Mouse (Mus musculus) embryonic facial prominence, embryonic 15.5 days (tissue): ENCODE measurements at regions not wholly inside any gene's neighbourhood (a gene's known extent, or its start where the extent isn't known, plus 50 kb on each side); places are given as distances from the start of the nearest gene placed in this dataset.

Source experiments
- ATAC-seq: fragments of 200-750 bp; cut with Nextera tagmentation; 2 replicates; pipeline ENCODE4 v1.8.0; 2017; ENCODE audit warnings: low read depth, moderate TSS enrichment; ENCODE audit not compliant: insufficient number of reproducible peaks, low FRiP score, low TSS enrichment
- H3K27ac ChIP-seq: fragments of 300-500 bp; sonication (generic); replicated peaks from 2 replicates; pipeline ENCODE4 v1.5.1; 2015; ENCODE audit warnings: mild to moderate bottlenecking, inconsistent platforms
- H3K27me3 ChIP-seq: fragments of 300-500 bp; sonication (generic); 2 replicates; pipeline ENCODE4 v1.6.1; 2015; ENCODE audit warnings: inconsistent platforms
- H3K36me3 ChIP-seq: fragments of 300-500 bp; sonication (generic); 2 replicates; pipeline ENCODE4 v1.6.1; 2015; ENCODE audit warnings: mild to moderate bottlenecking, inconsistent platforms
- H3K4me1 ChIP-seq: fragments of 300-500 bp; sonication (generic); 2 replicates; pipeline ENCODE4 v1.6.1; 2015; ENCODE audit warnings: inconsistent platforms
- H3K4me2 ChIP-seq: fragments of 300-500 bp; sonication (generic); replicated peaks from 2 replicates; pipeline ENCODE4 v1.6.1; 2015; ENCODE audit warnings: mild to moderate bottlenecking, inconsistent platforms
- H3K4me3 ChIP-seq: fragments of 300-500 bp; sonication (generic); replicated peaks from 2 replicates; pipeline ENCODE4 v1.5.1; 2015; ENCODE audit warnings: mild to moderate bottlenecking, inconsistent platforms
- H3K9ac ChIP-seq: fragments of 300-500 bp; sonication (generic); 2 replicates; pipeline ENCODE4 v1.6.1; 2015; ENCODE audit warnings: inconsistent platforms
- H3K9me3 ChIP-seq: fragments of 300-500 bp; sonication (generic); replicated peaks from 2 replicates; pipeline ENCODE4 v1.6.1; 2016; ENCODE audit warnings: inconsistent platforms
- WGBS: fragments of 180-500 bp; shearing (Covaris S2); methylation state at CpG from one replicate; pipeline ENCODE4 v1.1.7; 2015; 5-methylcytosine and 5-hydroxymethylcytosine counted together

- ATAC-seq = no peak
- no peak overlapping the region for H3K27ac ChIP-seq
- H3K4me2 ChIP-seq = no peak overlapping the region
- no peaks in the 10 kb centered on the region for H3K4me1 ChIP-seq
- WGBS = 39% methylated on average over 1 of the region's 1 CpGs
- H3K4me3 ChIP-seq = no peak overlapping the region
- H3K9me3 ChIP-seq = no peaks in the 10 kb centered on the region
- no peaks in the 10 kb centered on the region for H3K27me3 ChIP-seq
- no peaks in the 10 kb centered on the region for H3K36me3 ChIP-seq
- H3K9ac ChIP-seq = no peak overlapping the region
These were observed 1909.6 kb upstream of the 5930422O12Rik start for GRCm38 (mm10) chr8:31518903-31519302.

DNA sequence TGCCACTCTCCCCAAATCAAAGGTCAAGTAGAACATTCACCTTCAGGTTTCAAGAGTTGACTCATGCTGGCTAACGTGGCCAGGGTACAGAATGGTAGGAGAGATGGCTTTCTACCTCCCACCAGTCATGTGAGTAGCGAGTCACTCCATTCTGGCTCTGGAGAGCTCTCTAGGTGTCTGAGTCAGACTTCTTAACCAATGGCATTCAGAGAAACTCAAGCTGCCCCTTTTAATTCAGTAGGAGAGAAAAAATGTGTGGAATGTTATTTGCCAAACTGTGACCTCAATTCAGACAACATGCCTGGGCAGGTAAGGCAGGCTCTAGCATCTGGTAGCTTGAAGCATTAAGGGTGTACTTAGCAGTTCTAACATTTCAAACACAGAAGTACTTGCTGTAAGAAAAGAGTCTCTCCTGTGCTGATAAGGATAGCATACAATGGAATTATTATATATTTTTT is 1907.5 kb upstream of the 5930422O12Rik start:
- ATAC-seq = 0 out of 2 replicates have a peak, but pooled peaks have one; percentile 24
- H3K4me1 ChIP-seq = no peaks in the 10 kb centered on the region
- H3K9ac ChIP-seq = no peak overlapping the region
- H3K4me2 ChIP-seq = no peak overlapping the region
- no peaks in the 10 kb centered on the region for H3K27me3 ChIP-seq
- H3K9me3 ChIP-seq = no peaks in the 10 kb centered on the region
- H3K27ac ChIP-seq = no peak overlapping the region
- H3K36me3 ChIP-seq = no peaks in the 10 kb centered on the region
- 39% methylated on average over 2 of the region's 2 CpGs for WGBS
- no peak overlapping the region for H3K4me3 ChIP-seq

GRCm38 (mm10) chr8:31525071-31525470 is 1903.4 kb upstream of the 5930422O12Rik start:
- no peak overlapping the region for H3K9ac ChIP-seq
- H3K27ac ChIP-seq = no peak overlapping the region
- H3K9me3 ChIP-seq = no peaks in the 10 kb centered on the region
- no peak overlapping the region for H3K4me2 ChIP-seq
- ATAC-seq = no peak
- H3K36me3 ChIP-seq = no peaks in the 10 kb centered on the region
- H3K4me1 ChIP-seq = no peaks in the 10 kb centered on the region
- 72% methylated on average over 5 of the region's 5 CpGs for WGBS
- no peaks in the 10 kb centered on the region for H3K27me3 ChIP-seq
- no peak overlapping the region for H3K4me3 ChIP-seq

DNA sequence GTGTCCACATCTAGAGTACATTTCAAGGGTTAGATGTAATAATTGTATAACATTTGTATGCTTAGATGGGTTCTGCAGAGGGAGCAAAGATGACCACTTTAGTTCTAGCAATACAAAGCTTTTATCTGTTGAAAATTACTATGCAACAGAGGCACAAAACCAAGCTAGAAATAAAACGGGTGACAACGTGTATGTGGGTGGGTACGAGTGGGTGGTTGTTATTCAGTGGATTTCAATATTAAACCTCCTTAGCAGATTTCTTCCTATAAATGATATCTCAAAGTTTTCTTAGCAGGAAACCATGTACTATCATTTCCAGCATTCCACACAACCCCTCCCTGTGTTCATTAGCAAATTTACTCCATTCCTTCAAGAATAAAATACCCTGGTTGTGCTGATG is 1889.3 kb upstream of the 5930422O12Rik start:
- ATAC-seq = no peak
- no peak overlapping the region for H3K9ac ChIP-seq
- WGBS = 83% methylated on average over 3 of the region's 3 CpGs

DNA sequence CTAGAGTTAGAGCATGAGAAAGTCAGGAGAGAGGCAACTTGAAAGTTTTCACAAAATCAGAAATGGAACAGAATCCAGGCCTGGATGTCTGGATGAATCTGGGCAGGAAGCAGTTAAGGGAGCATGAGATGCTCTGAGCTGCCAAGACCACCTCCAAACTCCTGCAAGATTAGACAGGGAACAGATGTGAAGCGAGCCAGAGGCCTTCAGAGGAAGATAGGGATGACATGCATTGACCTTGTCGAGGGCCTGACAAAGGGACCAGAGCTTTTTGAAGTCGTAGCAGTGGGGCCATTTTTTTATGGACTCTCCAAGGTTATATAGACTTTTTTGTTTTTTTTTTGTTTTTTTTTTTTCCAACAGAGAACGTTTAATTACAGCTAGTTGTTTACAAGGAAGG is 1886.9 kb upstream of the 5930422O12Rik start:
- ATAC-seq = no peak
- Histone ChIP-seq H3K4me1 (no peaks in the 10 kb centered on the region), H3K27me3 (no peaks in the 10 kb centered on the region), H3K4me2 (no peak overlapping the region), H3K36me3 (no peaks in the 10 kb centered on the region), H3K27ac (no peak overlapping the region), H3K9ac (no peak overlapping the region), H3K9me3 (no peaks in the 10 kb centered on the region), H3K4me3 (no peak overlapping the region)
- WGBS = 20% methylated on average over 4 of the region's 4 CpGs

More for the DNA sequence above, 1889.3 kb upstream of the 5930422O12Rik start:
- H3K9me3 ChIP-seq = no peaks in the 10 kb centered on the region
- H3K4me3 ChIP-seq = no peak overlapping the region
- no peak overlapping the region for H3K4me2 ChIP-seq
- H3K4me1 ChIP-seq = no peaks in the 10 kb centered on the region
- H3K27ac ChIP-seq = no peak overlapping the region
- no peaks in the 10 kb centered on the region for H3K36me3 ChIP-seq
- H3K27me3 ChIP-seq = no peaks in the 10 kb centered on the region

GRCm38 (mm10) chr8:31574136-31574535 is 1854.4 kb upstream of the 5930422O12Rik start:
- ATAC-seq = no peak
- no peaks in the 10 kb centered on the region for H3K4me1 ChIP-seq
- H3K36me3 ChIP-seq = no peaks in the 10 kb centered on the region
- no peaks in the 10 kb centered on the region for H3K27me3 ChIP-seq
- no peak overlapping the region for H3K4me2 ChIP-seq
- H3K4me3 ChIP-seq = no peak overlapping the region
- no peak overlapping the region for H3K27ac ChIP-seq
- no peaks in the 10 kb centered on the region for H3K9me3 ChIP-seq
- no peak overlapping the region for H3K9ac ChIP-seq

- Histone ChIP-seq H3K4me3 (no peak overlapping the region), H3K9ac (no peak overlapping the region), H3K36me3 (no peaks in the 10 kb centered on the region), H3K4me2 (no peak overlapping the region), H3K4me1 (no peaks in the 10 kb centered on the region), H3K27me3 (no peaks in the 10 kb centered on the region), H3K9me3 (no peaks in the 10 kb centered on the region), H3K27ac (no peak overlapping the region)
- WGBS = 84% methylated on average over 2 of the region's 2 CpGs
- ATAC-seq = no peak
These were observed 1852.4 kb upstream of the 5930422O12Rik start for GRCm38 (mm10) chr8:31576129-31576528.

GRCm38 (mm10) chr8:31584661-31585060 is 1843.8 kb upstream of the 5930422O12Rik start:
- no peak for ATAC-seq

DNA sequence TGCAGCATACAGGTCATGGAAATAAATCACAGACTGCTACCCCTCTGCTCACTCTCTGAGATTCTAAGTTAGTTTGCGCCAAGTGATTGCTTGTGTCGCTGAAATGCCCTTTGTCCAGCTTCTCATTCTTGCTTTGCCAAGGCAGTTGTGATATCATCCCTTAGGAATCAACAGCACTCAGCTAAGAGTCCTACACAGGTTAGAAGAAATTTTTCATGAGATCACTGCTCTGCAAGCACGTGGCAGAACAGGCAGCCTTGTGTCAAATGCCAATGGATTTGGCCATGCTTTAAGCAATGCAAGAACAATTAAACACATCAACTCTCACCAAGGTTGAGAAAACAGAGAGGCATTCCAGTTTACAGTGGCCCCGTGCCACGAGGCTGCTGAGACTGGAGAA is 1829.0 kb upstream of the 5930422O12Rik start:
- H3K36me3 ChIP-seq = no peaks in the 10 kb centered on the region
- no peaks in the 10 kb centered on the region for H3K4me1 ChIP-seq
- WGBS = 85% methylated on average over 5 of the region's 5 CpGs
- ATAC-seq = no peak
- H3K9ac ChIP-seq = no peak overlapping the region
- no peaks in the 10 kb centered on the region for H3K9me3 ChIP-seq
- no peak overlapping the region for H3K4me2 ChIP-seq
- no peak overlapping the region for H3K4me3 ChIP-seq
- H3K27ac ChIP-seq = no peak overlapping the region
- H3K27me3 ChIP-seq = no peaks in the 10 kb centered on the region

More at GRCm38 (mm10) chr8:31584661-31585060, 1843.8 kb upstream of the 5930422O12Rik start:
- Histone ChIP-seq H3K9me3 (no peaks in the 10 kb centered on the region), H3K27me3 (no peaks in the 10 kb centered on the region), H3K27ac (no peak overlapping the region), H3K4me1 (no peaks in the 10 kb centered on the region), H3K4me3 (no peak overlapping the region), H3K4me2 (no peak overlapping the region), H3K36me3 (no peaks in the 10 kb centered on the region), H3K9ac (no peak overlapping the region)
- 96% methylated on average over 1 of the region's 1 CpGs for WGBS

- ATAC-seq = no peak
- WGBS = 78% methylated on average over 3 of the region's 3 CpGs
- no peaks in the 10 kb centered on the region for H3K27me3 ChIP-seq
These were observed 1827.5 kb upstream of the 5930422O12Rik start for GRCm38 (mm10) chr8:31600979-31601378.

GRCm38 (mm10) chr8:31616501-31616900 is 1812.0 kb upstream of the 5930422O12Rik start:
- Histone ChIP-seq H3K4me2 (no peak overlapping the region), H3K27ac (no peak overlapping the region), H3K4me1 (no peaks in the 10 kb centered on the region), H3K9ac (no peak overlapping the region), H3K4me3 (no peak overlapping the region), H3K9me3 (no peaks in the 10 kb centered on the region), H3K27me3 (no peaks in the 10 kb centered on the region), H3K36me3 (no peaks in the 10 kb centered on the region)
- ATAC-seq = no peak
- 84% methylated on average over 2 of the region's 2 CpGs for WGBS

More at GRCm38 (mm10) chr8:31600979-31601378, 1827.5 kb upstream of the 5930422O12Rik start:
- Histone ChIP-seq H3K4me3 (no peak overlapping the region), H3K9me3 (no peaks in the 10 kb centered on the region), H3K27ac (no peak overlapping the region), H3K9ac (no peak overlapping the region), H3K4me2 (no peak overlapping the region), H3K36me3 (no peaks in the 10 kb centered on the region), H3K4me1 (no peaks in the 10 kb centered on the region)

DNA sequence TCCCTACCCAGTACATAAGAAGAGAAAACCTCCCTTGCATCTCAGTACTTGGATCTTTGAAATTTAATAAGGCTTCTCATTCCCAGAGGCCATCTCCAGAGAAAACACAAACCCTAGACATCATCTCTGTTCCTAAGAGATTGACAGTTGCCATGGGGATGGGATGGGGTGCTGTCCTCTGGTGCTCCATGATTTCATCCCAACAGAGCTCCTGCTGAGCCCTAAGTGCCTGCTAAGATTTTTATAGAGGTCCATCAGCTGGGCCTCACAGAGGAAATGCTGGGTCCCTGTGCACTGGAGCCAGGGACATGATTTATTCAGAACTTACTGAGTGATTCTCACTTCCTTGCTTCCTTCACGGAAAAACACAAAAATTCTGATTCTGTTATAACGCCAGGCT is 1800.8 kb upstream of the 5930422O12Rik start:
- ATAC-seq = no peak
- Histone ChIP-seq H3K4me3 (no peak overlapping the region), H3K36me3 (no peaks in the 10 kb centered on the region), H3K4me1 (no peaks in the 10 kb centered on the region), H3K27me3 (no peaks in the 10 kb centered on the region), H3K9me3 (no peaks in the 10 kb centered on the region), H3K4me2 (no peak overlapping the region), H3K27ac (no peak overlapping the region), H3K9ac (no peak overlapping the region)
- 79% methylated on average over 2 of the region's 2 CpGs for WGBS
